Mouse (Mus musculus) stomach, embryonic 16.5 days (tissue): ENCODE measurements around the gene Ahdc1. TPM values are rescaled to one million over a fixed set of nuclear protein-coding genes. Genes with fewer than 3 reads are reported as not detected.
A peak's percentile ranks its signal among the peaks of the same experiment; 100 is the strongest.

Source experiments
- ATAC-seq: fragments of 200-750 bp; cut with Nextera tagmentation; 2 replicates; pipeline ENCODE4 v1.8.0; 2017; ENCODE audit warnings: moderate number of reproducible peaks, moderate TSS enrichment; ENCODE audit not compliant: insufficient read depth, low FRiP score
- H3K27ac ChIP-seq: fragments of 300-500 bp; sonication (generic); 2 replicates; pipeline ENCODE4 v1.5.1; 2014; ENCODE audit warnings: low read length
- H3K27me3 ChIP-seq: fragments of 300-500 bp; sonication (generic); 2 replicates; pipeline ENCODE4 v1.6.1; 2014; ENCODE audit warnings: low read length, control low read depth, mixed read lengths; ENCODE audit not compliant: control insufficient read depth, insufficient read depth
- H3K36me3 ChIP-seq: fragments of 300-500 bp; sonication (generic); 2 replicates; pipeline ENCODE4 v1.6.1; 2014; ENCODE audit warnings: low read length; ENCODE audit not compliant: control insufficient read depth, insufficient read depth
- H3K4me1 ChIP-seq: fragments of 300-500 bp; sonication (generic); 2 replicates; pipeline ENCODE4 v1.6.1; 2014; ENCODE audit warnings: low read length, control low read depth, mixed read lengths; ENCODE audit not compliant: control insufficient read depth, insufficient read depth
- H3K4me2 ChIP-seq: fragments of 300-500 bp; sonication (generic); 2 replicates; pipeline ENCODE4 v1.6.1; 2014; ENCODE audit warnings: low read depth, low read length, mixed read lengths
- H3K4me3 ChIP-seq: fragments of 300-500 bp; sonication (generic); replicated peaks from 2 replicates; pipeline ENCODE4 v1.5.1; 2014; ENCODE audit warnings: mild to moderate bottlenecking, low read length
- H3K9ac ChIP-seq: fragments of 300-500 bp; sonication (generic); 2 replicates; pipeline ENCODE4 v1.6.1; 2014; ENCODE audit warnings: low read length
- H3K9me3 ChIP-seq: fragments of 300-500 bp; sonication (generic); replicated peaks from 2 replicates; pipeline ENCODE4 v1.6.1; 2016; ENCODE audit warnings: low read length, control low read depth; ENCODE audit not compliant: control insufficient read depth
- WGBS: fragments of 180-500 bp; shearing (Covaris S2); extraction: QIAGEN DNeasy Blood & Tissue Kit; methylation state at CpG from one replicate; pipeline ENCODE4 v1.1.7; 2014; 5-methylcytosine and 5-hydroxymethylcytosine counted together
- polyA plus RNA-seq: library from polyadenylated mRNA; unstranded; fragments of >200 nt; fragmentation: Nextera tagmentation; extraction: Ambion mirVana; gene quantifications from 2 replicates; pipeline ENCODE4 v1.2.1, GENCODE M21; 2015

Gene Ahdc1
- polyA plus RNA-seq, 1 experiment from 2014 or later: 7.1 TPM

DNA sequence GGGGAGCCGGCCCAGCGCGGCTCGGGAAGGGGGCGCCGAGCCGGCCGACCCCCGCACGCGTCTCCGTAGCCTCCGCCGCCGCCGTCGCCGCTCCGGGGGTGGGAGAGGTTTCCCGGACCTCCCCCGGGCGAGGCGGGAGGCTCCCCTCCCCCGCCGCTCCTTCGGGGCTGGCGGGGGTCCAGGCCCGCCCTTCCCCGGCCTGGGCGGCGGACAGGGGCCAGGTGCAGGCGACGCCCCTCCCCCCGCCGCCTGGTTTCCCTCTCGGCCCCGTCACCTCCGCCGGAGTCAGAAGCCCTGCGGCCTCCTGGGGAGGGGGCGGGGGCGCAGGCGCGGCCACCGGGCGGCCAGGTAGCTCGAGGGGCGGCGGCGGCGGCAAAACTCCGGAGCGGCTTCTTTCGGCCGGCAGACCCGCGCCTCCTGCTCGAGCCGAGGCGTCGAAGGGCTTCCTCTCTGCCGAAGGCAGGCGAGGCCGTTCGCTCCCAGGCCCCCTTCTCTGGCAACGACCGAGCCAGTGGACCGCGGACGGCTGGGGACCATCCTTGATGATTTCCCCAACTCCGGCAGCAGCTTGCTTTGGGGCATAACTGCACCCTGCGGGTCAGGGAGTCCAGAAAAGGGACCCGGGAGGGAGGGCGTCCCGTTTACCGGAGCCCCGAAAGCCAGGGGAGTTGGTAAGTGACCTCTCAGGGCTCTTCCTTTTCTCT is 28.2 kb downstream of the Ahdc1 start:
- H3K4me3 ChIP-seq: peak overlapping the region; percentile 66
- H3K9ac ChIP-seq: peak overlapping the region; percentile 82
- H3K27ac ChIP-seq: peak overlapping the region; percentile 91
- H3K4me1 ChIP-seq: peaks cover 56% of the 10 kb centered on the region
- no peaks in the 10 kb centered on the region for H3K36me3 ChIP-seq
- peak; percentile 41 for ATAC-seq
- 2% methylated on average over 69 of the region's 77 CpGs for WGBS
- no peaks in the 10 kb centered on the region for H3K9me3 ChIP-seq
- H3K27me3 ChIP-seq: no peaks in the 10 kb centered on the region
- H3K4me2 ChIP-seq: peak overlapping the region; percentile 99

DNA sequence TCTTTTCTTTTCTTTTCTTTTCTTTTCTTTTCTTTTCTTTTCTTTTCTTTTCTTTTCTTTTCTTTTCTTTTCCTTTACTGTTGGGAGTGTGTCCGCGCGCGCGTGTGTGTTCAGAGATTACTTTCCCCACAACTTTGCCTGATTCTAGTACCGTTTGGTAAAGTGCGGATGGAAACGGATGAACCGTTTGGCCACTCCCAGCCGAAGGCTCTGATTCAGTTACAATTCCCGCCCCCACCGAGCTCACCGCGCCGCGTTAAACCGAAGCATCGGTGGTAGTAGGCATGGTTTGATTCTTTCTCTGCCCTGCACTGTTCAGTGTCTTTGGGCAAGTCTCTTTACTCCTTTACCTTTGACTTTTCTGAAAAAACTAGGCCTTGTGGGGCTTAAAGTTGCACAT is 28.8 kb downstream of the Ahdc1 start:
- peak overlapping the region; percentile 82 for H3K9ac ChIP-seq
- H3K27ac ChIP-seq: peak overlapping the region; percentile 91
- H3K36me3 ChIP-seq: no peaks in the 10 kb centered on the region
- H3K4me2 ChIP-seq: peak overlapping the region; percentile 99
- peaks cover 62% of the 10 kb centered on the region for H3K4me1 ChIP-seq
- H3K9me3 ChIP-seq: no peaks in the 10 kb centered on the region
- 22% methylated on average over 18 of the region's 18 CpGs for WGBS
- no peaks in the 10 kb centered on the region for H3K27me3 ChIP-seq
- ATAC-seq: no peak
- peak overlapping the region; percentile 66 for H3K4me3 ChIP-seq

DNA sequence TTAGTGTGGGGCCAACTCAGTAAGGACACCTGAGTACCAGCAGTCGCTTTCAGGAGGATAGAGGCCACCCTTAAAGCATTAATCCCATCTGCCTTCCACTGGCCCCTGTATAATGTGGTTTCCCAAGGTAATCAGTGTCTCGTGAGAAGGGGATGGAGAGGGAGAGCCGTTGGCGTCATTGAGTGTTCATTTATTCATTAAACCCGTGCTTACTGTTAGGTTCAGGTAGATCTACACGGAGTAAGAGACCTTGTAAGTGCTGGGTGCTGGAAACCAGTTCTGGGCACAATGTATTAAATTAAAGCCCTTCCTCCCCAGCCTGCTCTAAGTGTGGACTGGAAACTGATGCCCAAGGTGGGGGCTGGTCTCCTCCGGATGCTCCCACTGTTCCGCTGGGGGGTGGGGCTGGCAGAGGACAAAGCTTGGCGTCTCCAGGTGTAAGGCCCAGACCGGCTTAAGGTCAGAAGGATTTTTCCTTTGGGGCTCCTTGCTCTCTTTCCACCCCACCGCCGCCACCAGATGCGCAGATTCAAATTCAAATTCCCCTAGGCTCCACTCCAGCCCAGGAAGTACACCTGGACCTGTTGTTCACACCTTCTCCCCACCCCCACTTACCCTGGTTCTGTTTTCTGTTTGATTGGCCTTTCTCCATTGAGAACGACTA is 29.3 kb downstream of the Ahdc1 start:
- H3K9me3 ChIP-seq: no peaks in the 10 kb centered on the region
- H3K27me3 ChIP-seq: no peaks in the 10 kb centered on the region
- H3K4me2 ChIP-seq: peak overlapping the region; percentile 99
- 53% methylated on average over 14 of the region's 14 CpGs for WGBS
- ATAC-seq: no peak
- peaks cover 67% of the 10 kb centered on the region for H3K4me1 ChIP-seq
- H3K4me3 ChIP-seq: peak overlapping the region; percentile 66
- no peaks in the 10 kb centered on the region for H3K36me3 ChIP-seq
- H3K27ac ChIP-seq: no peak overlapping the region
- peak overlapping the region; percentile 56 for H3K9ac ChIP-seq

DNA sequence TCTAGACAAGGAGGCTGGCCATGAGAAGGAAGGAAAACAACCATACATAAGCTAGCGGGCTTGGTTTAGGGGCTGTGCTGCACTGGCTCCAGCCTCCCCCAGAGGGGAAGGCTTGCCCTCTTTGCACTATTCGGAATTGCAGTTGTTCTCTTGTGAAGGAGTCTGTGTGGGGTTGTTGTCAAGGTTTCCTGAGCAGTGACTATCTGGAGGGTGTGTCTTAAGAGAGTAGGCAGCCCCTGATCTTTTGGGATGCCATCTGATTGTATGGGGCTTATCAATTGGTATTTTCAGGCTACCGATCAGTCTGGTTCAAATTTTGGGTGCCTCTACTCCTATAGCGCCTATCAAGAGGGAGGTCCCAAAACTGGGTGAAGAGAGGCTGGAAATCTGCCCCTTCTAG is 31.2 kb downstream of the Ahdc1 start:
- no peak for ATAC-seq
- Histone ChIP-seq H3K27ac (peak overlapping the region; percentile 21), H3K36me3 (no peaks in the 10 kb centered on the region), H3K9ac (peak overlapping the region; percentile 7; the same call in 1 of the 2 replicates), H3K27me3 (no peaks in the 10 kb centered on the region), H3K4me1 (peaks cover 85% of the 10 kb centered on the region), H3K4me3 (0 out of 2 replicates have a peak overlapping the region, but pooled peaks have one; percentile 5), H3K4me2 (peak overlapping the region; percentile 40), H3K9me3 (no peaks in the 10 kb centered on the region)
- 49% methylated on average over 4 of the region's 4 CpGs for WGBS

- H3K4me1 ChIP-seq: peaks cover 86% of the 10 kb centered on the region
- ATAC-seq: peak; percentile 6; the same call in 1 of the 2 replicates
- H3K27ac ChIP-seq: peak overlapping the region; percentile 21
- H3K36me3 ChIP-seq: no peaks in the 10 kb centered on the region
- H3K27me3 ChIP-seq: no peaks in the 10 kb centered on the region
- peak overlapping the region; percentile 49; the same call in 1 of the 2 replicates for H3K9ac ChIP-seq
- H3K4me3 ChIP-seq: peak overlapping the region; percentile 23
- peak overlapping the region; percentile 40 for H3K4me2 ChIP-seq
- WGBS: 12% methylated on average over 28 of the region's 28 CpGs
- H3K9me3 ChIP-seq: no peaks in the 10 kb centered on the region
These were observed 31.9 kb downstream of the Ahdc1 start for GRCm38 (mm10) chr4:133042651-133043635.

- Histone ChIP-seq H3K4me2 (no peak overlapping the region; the same call in 1 of the 2 replicates), H3K36me3 (no peaks in the 10 kb centered on the region), H3K4me3 (no peak overlapping the region), H3K27me3 (no peaks in the 10 kb centered on the region), H3K27ac (peak overlapping the region; percentile 21), H3K9me3 (no peaks in the 10 kb centered on the region), H3K4me1 (peaks cover 93% of the 10 kb centered on the region), H3K9ac (peak overlapping the region; percentile 8; the same call in 1 of the 2 replicates)
- 49% methylated on average over 6 of the region's 6 CpGs for WGBS
- no peak for ATAC-seq
These were observed 33.0 kb downstream of the Ahdc1 start for GRCm38 (mm10) chr4:133043798-133044646.

DNA sequence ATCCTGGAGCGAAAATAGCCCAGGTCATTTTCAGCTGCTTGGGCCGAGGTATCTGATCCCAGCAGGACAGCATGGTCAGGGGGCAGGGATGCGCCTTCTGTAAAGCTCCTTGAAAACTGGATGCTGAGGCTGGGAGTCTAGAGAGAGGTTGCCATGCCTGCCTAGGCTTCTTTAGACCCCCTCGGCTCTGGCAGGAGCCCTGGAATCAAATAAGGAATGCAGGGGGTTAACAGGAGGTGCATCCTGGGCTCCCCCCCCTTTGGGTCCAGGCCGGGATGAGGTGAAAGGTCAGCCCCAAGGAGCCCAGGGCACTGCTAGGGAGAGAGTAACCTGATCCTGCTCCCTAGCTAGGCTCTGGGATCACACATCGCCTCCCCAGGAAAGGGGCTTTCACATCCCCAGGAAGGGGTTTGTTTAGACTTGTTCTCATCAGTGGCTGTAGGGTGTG is 33.6 kb downstream of the Ahdc1 start:
- no peak overlapping the region for H3K4me2 ChIP-seq
- no peaks in the 10 kb centered on the region for H3K36me3 ChIP-seq
- H3K27me3 ChIP-seq: no peaks in the 10 kb centered on the region
- no peak for ATAC-seq
- H3K9ac ChIP-seq: peak overlapping the region; percentile 8; the same call in 1 of the 2 replicates
- 42% methylated on average over 6 of the region's 6 CpGs for WGBS
- no peak overlapping the region for H3K4me3 ChIP-seq
- no peaks in the 10 kb centered on the region for H3K9me3 ChIP-seq
- H3K27ac ChIP-seq: no peak overlapping the region
- H3K4me1 ChIP-seq: peaks cover 94% of the 10 kb centered on the region
